Mouse (Mus musculus) spleen, postnatal 4 days (tissue): ENCODE data around the gene Hhat.

Experiments used
- DNase-seq, 2 experiments: peaks; one replicate each; pipeline ENCODE4 v3.0.0; 2022; ENCODE audit warnings: low spot score in 2 of 2

Hhat gene

GRCm38 (mm10) chr1:192770495-192771331 lies at the start of gene Hhat:
Hhat (minus strand) TSS chr1:192771223.
- DNase-seq: peak; percentile 52 to 78

GRCm38 (mm10) chr1:192818334-192818733 lies 47.3 kb upstream of the Hhat start:
- DNase-seq: no peak

- DNase-seq: no peak
These were observed 44.8 kb upstream of the Hhat start for GRCm38 (mm10) chr1:192815789-192816188.

GRCm38 (mm10) chr1:192814700-192815099 lies 43.7 kb upstream of the Hhat start:
- no peak for DNase-seq

- no peak for DNase-seq
These were observed 41.7 kb upstream of the Hhat start for GRCm38 (mm10) chr1:192812758-192813157.

GRCm38 (mm10) chr1:192812290-192812689 lies 41.3 kb upstream of the Hhat start:
- no peak for DNase-seq

GRCm38 (mm10) chr1:192806168-192807157 lies 35.4 kb upstream of the Hhat start:
- DNase-seq: no peak

GRCm38 (mm10) chr1:192800338-192800737 lies 29.3 kb upstream of the Hhat start:
- no peak for DNase-seq

GRCm38 (mm10) chr1:192799165-192799991 lies 28.4 kb upstream of the Hhat start:
- DNase-seq: peak; percentile 29 to 70

GRCm38 (mm10) chr1:192798212-192799164 lies 27.5 kb upstream of the Hhat start:
- DNase-seq: no peak

- DNase-seq: no peak
These were observed 25.9 kb upstream of the Hhat start for GRCm38 (mm10) chr1:192797011-192797274.

GRCm38 (mm10) chr1:192796201-192797010 lies 25.4 kb upstream of the Hhat start:
- no peak for DNase-seq

- peak in 1 of 2 experiments; percentile 21 for DNase-seq
These were observed 24.1 kb upstream of the Hhat start for GRCm38 (mm10) chr1:192794957-192795745.

- DNase-seq: no peak
These were observed 20.9 kb upstream of the Hhat start for GRCm38 (mm10) chr1:192791897-192792361.

GRCm38 (mm10) chr1:192790442-192790841 lies 19.4 kb upstream of the Hhat start:
- DNase-seq: peak in 1 of 2 experiments; percentile 70

- DNase-seq: no peak
These were observed 18.8 kb upstream of the Hhat start for GRCm38 (mm10) chr1:192789828-192790227.

- DNase-seq: no peak
These were observed 18.1 kb upstream of the Hhat start for GRCm38 (mm10) chr1:192789111-192789522.

GRCm38 (mm10) chr1:192786194-192786593 lies 15.2 kb upstream of the Hhat start:
- DNase-seq: no peak
